Mouse (Mus musculus): ENCODE data around the gene Mapk6. TPM values are rescaled to one million over a fixed set of nuclear protein-coding genes. Genes with fewer than 3 reads are reported as not detected.
"Not testable (repeated sequence)": the region's sequence is repeated elsewhere in the genome, so short reads cannot be mapped to it uniquely, and the experiment has no call there.

Gene Mapk6
- total RNA-seq, 2 experiments from 2014 or later: 58.7 to 70.7 TPM

- DNase-seq (ENCODE audit: low spot score in 2 of 2): no peak
Observed at GRCm38 (mm10) chr9:75384337-75384962, 25.4 kb downstream of the Mapk6 start.

GRCm38 (mm10) chr9:75383785-75384184 lies 26.0 kb downstream of the Mapk6 start:
- no peak for DNase-seq (ENCODE audit: low spot score in 2 of 2)

- DNase-seq (ENCODE audit: low spot score in 2 of 2): no peak
Observed at GRCm38 (mm10) chr9:75382825-75383224, 27.0 kb downstream of the Mapk6 start.

- DNase-seq (ENCODE audit: low spot score in 2 of 2): no peak
Observed at GRCm38 (mm10) chr9:75378774-75379173, 31.0 kb downstream of the Mapk6 start.

GRCm38 (mm10) chr9:75376428-75376827 lies 33.4 kb downstream of the Mapk6 start:
- no peak for DNase-seq (ENCODE audit: low spot score in 2 of 2)

- no peak for DNase-seq (ENCODE audit: low spot score in 2 of 2)
Observed at GRCm38 (mm10) chr9:75375606-75376005, 34.2 kb downstream of the Mapk6 start.

- no peak for DNase-seq (ENCODE audit: low spot score in 2 of 2)
Observed at GRCm38 (mm10) chr9:75368779-75369178, 41.0 kb downstream of the Mapk6 start.

GRCm38 (mm10) chr9:75366191-75366590 lies 43.6 kb downstream of the Mapk6 start:
- no peak for DNase-seq (ENCODE audit: low spot score in 2 of 2)

- no peak for DNase-seq (ENCODE audit: low spot score in 2 of 2)
Observed at GRCm38 (mm10) chr9:75365195-75365594, 44.6 kb downstream of the Mapk6 start.

GRCm38 (mm10) chr9:75363702-75364101 lies 46.1 kb downstream of the Mapk6 start:
- not testable (repeated sequence) for DNase-seq (ENCODE audit: low spot score in 2 of 2)

GRCm38 (mm10) chr9:75363001-75363400 lies 46.8 kb downstream of the Mapk6 start:
- DNase-seq (ENCODE audit: low spot score in 2 of 2): no peak

- no peak for DNase-seq (ENCODE audit: low spot score in 2 of 2)
Observed at GRCm38 (mm10) chr9:75362201-75362600, 47.6 kb downstream of the Mapk6 start.

- peak; percentile 61 to 76 for DNase-seq (ENCODE audit: low spot score in 2 of 2)
Observed at GRCm38 (mm10) chr9:75361699-75362098, 48.1 kb downstream of the Mapk6 start.

- DNase-seq (ENCODE audit: low spot score in 2 of 2): peak; percentile 34 to 52
Observed at GRCm38 (mm10) chr9:75357087-75357654, 52.6 kb downstream of the Mapk6 start.

GRCm38 (mm10) chr9:75355783-75356182 lies 54.0 kb downstream of the Mapk6 start:
- no peak for DNase-seq (ENCODE audit: low spot score in 2 of 2)

GRCm38 (mm10) chr9:75353094-75353493 lies 56.7 kb downstream of the Mapk6 start:
- DNase-seq (ENCODE audit: low spot score in 2 of 2): peak in 1 of 2 experiments; percentile 36

- no peak for DNase-seq (ENCODE audit: low spot score in 2 of 2)
Observed at GRCm38 (mm10) chr9:75348641-75349040, 61.2 kb downstream of the Mapk6 start.

- no peak for DNase-seq (ENCODE audit: low spot score in 2 of 2)
Observed at GRCm38 (mm10) chr9:75348066-75348465, 61.7 kb downstream of the Mapk6 start.

- no peak for DNase-seq (ENCODE audit: low spot score in 2 of 2)
Observed at GRCm38 (mm10) chr9:75347458-75347857, 62.3 kb downstream of the Mapk6 start, which contains the start of gene Bcl2l10. TSS of gene Bcl2l10 (plus strand) at chr9:75347758.

GRCm38 (mm10) chr9:75342433-75342832 lies 67.4 kb downstream of the Mapk6 start:
- DNase-seq (ENCODE audit: low spot score in 2 of 2): no peak

GRCm38 (mm10) chr9:75338016-75338415 lies 71.8 kb downstream of the Mapk6 start:
- DNase-seq (ENCODE audit: low spot score in 2 of 2): peak; percentile 62 to 80

GRCm38 (mm10) chr9:75334440-75334839 lies 75.4 kb downstream of the Mapk6 start:
- DNase-seq (ENCODE audit: low spot score in 2 of 2): no peak

GRCm38 (mm10) chr9:75330821-75331220 lies 79.0 kb downstream of the Mapk6 start:
- DNase-seq (ENCODE audit: low spot score in 2 of 2): peak; percentile 59 to 76
